Mouse (Mus musculus): Measurements from ENCODE around the gene Ccdc130. TPM values are rescaled to one million over a fixed set of nuclear protein-coding genes. Genes with fewer than 3 reads are reported as not detected.

The Ccdc130 gene
- total and polyA plus RNA-seq, 3 experiments: 10.2 to 26.0 TPM; not detected in 1

DNA sequence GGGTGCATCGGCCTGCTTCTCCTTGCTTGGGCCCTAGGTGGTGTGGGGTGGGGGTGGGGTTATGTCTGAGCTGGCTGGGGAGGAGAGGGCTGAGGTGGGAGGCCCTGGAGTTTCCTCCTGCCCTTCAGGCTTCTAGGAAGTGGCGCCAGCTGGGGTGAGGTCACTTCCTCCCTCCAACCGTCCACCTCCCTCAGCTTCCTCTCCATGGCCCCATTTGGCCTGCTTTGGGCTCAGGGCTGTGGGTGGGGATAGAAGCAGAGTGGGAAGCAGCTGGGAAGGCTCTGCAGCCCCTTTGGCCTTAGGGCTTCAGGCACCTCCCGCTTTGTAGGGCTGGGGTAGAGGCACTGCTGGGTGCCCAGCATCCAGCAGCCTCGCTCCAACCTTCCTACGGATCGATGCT is 62.4 kb downstream of the Ccdc130 start (continued):
- TF ChIP-seq MYB (IDR thresholded peaks at IDR 0.05; ENCODE audit: low read depth, low read length) (peak; percentile 35; the same call in 1 of the 2 replicates), CTCF (IDR thresholded peaks at IDR 0.05 in 2 of 3, conservative IDR thresholded peaks at IDR 0.05 in 1 of 3; ENCODE audit: control insufficient read depth in 1 of 3, insufficient read depth in 1 of 3, low read depth in 2 of 3, low read length in 3 of 3, poor library complexity in 1 of 3, severe bottlenecking in 1 of 3) (no peak), MEF2A (IDR thresholded peaks at IDR 0.05; ENCODE audit: extremely low read depth, insufficient replicate concordance, low read depth, low read length, poor library complexity, severe bottlenecking) (no peak), USF2 (IDR thresholded peaks at IDR 0.05; ENCODE audit: borderline replicate concordance in 1 of 2, insufficient read depth in 1 of 2, low read depth in 1 of 2, low read length in 2 of 2) (no peak), POLR2AphosphoS5 (IDR thresholded peaks at IDR 0.05; ENCODE audit: borderline replicate concordance, low read depth, low read length) (no peak), ZC3H11A (IDR thresholded peaks at IDR 0.05; ENCODE audit: low read depth, low read length) (no peak), HCFC1 (IDR thresholded peaks at IDR 0.05; ENCODE audit: low read depth, low read length) (0 out of 2 replicates have a peak, but pooled peaks have one; percentile 20), GABPA (IDR thresholded peaks at IDR 0.05; ENCODE audit: low read depth, low read length) (no peak), BHLHE40 (IDR thresholded peaks at IDR 0.05; ENCODE audit: borderline replicate concordance, low read depth, low read length) (no peak), KAT2A (conservative IDR thresholded peaks at IDR 0.05; ENCODE audit: low read depth, low read length) (no peak), MXI1 (IDR thresholded peaks at IDR 0.05; ENCODE audit: low read depth, low read length) (no peak)

Other genes starting within 250 kb of the Ccdc130 start
- gene Palm3, start 248.9 kb downstream of the Ccdc130 start, total RNA-seq (2012; rRNA removed): 0.65 and 0.92 TPM in 2 replicates
- gene Palm3, start 248.9 kb downstream of the Ccdc130 start, polyA plus RNA-seq (2012; ENCODE audit: insufficient read depth in 1 of 2, insufficient read length in 2 of 2, low read depth in 1 of 2, low replicate concordance in 2 of 2, missing spikeins in 1 of 2): 1 to 10 TPM in 1 of 2 experiments, not detected in 1; 3.6 TPM
- gene Il27ra, start 227.8 kb downstream of the Ccdc130 start, total RNA-seq (2012; rRNA removed): 32.4 and 38.5 TPM in 2 replicates
- gene Il27ra, start 227.8 kb downstream of the Ccdc130 start, polyA plus RNA-seq (2012; ENCODE audit: insufficient read depth in 1 of 2, insufficient read length in 2 of 2, low read depth in 1 of 2, low replicate concordance in 2 of 2, missing spikeins in 1 of 2): 10 to 100 TPM in 1 of 2 experiments, not detected in 1; 31.8 TPM
- not detected in 2 replicates for gene Rln3, start 225.4 kb downstream of the Ccdc130 start, total RNA-seq (2012; rRNA removed)
- gene Rln3, start 225.4 kb downstream of the Ccdc130 start, polyA plus RNA-seq (2012; ENCODE audit: insufficient read depth in 1 of 2, insufficient read length in 2 of 2, low read depth in 1 of 2, low replicate concordance in 2 of 2, missing spikeins in 1 of 2): not detected
- 0.23 and 0.26 TPM in 2 replicates for gene Gm10643, start 205.2 kb downstream of the Ccdc130 start, total RNA-seq (2012; rRNA removed)
- gene Gm10643, start 205.2 kb downstream of the Ccdc130 start, polyA plus RNA-seq (2012; ENCODE audit: insufficient read depth in 1 of 2, insufficient read length in 2 of 2, low read depth in 1 of 2, low replicate concordance in 2 of 2, missing spikeins in 1 of 2): under 1 TPM in 1 of 2 experiments, not detected in 1; 0.28 TPM
- gene Rfx1, start 203.5 kb downstream of the Ccdc130 start, total RNA-seq (2012; rRNA removed): 3.9 and 4.7 TPM in 2 replicates
- gene Rfx1, start 203.5 kb downstream of the Ccdc130 start, polyA plus RNA-seq (2012; ENCODE audit: insufficient read depth in 1 of 2, insufficient read length in 2 of 2, low read depth in 1 of 2, low replicate concordance in 2 of 2, missing spikeins in 1 of 2): 10 to 100 TPM in 1 of 2 experiments, not detected in 1; 10.4 TPM
- gene Dcaf15, start 165.6 kb downstream of the Ccdc130 start, total RNA-seq (2012; rRNA removed): 34.4 and 37.0 TPM in 2 replicates
- gene Dcaf15, start 165.6 kb downstream of the Ccdc130 start, polyA plus RNA-seq (2012; ENCODE audit: insufficient read depth in 1 of 2, insufficient read length in 2 of 2, low read depth in 1 of 2, low replicate concordance in 2 of 2, missing spikeins in 1 of 2): 10 to 100 TPM in 1 of 2 experiments, not detected in 1; 56.1 TPM
- gene Podnl1, start 144.4 kb downstream of the Ccdc130 start, total RNA-seq (2012; rRNA removed): 0.04 and 0.07 TPM in 2 replicates
- under 1 TPM in 1 of 2 experiments, not detected in 1; 0.08 TPM for gene Podnl1, start 144.4 kb downstream of the Ccdc130 start, polyA plus RNA-seq (2012; ENCODE audit: insufficient read depth in 1 of 2, insufficient read length in 2 of 2, low read depth in 1 of 2, low replicate concordance in 2 of 2, missing spikeins in 1 of 2)
- 7.3 and 9.1 TPM in 2 replicates for gene Cc2d1a, start 122.4 kb downstream of the Ccdc130 start, total RNA-seq (2012; rRNA removed)
- 10 to 100 TPM in 1 of 2 experiments, not detected in 1; 18.7 TPM for gene Cc2d1a, start 122.4 kb downstream of the Ccdc130 start, polyA plus RNA-seq (2012; ENCODE audit: insufficient read depth in 1 of 2, insufficient read length in 2 of 2, low read depth in 1 of 2, low replicate concordance in 2 of 2, missing spikeins in 1 of 2)
- gene 4930432K21Rik, start 122.4 kb downstream of the Ccdc130 start, total RNA-seq (2012; rRNA removed): 1.3 and 2.2 TPM in 2 replicates
- gene 4930432K21Rik, start 122.4 kb downstream of the Ccdc130 start, polyA plus RNA-seq (2012; ENCODE audit: insufficient read depth in 1 of 2, insufficient read length in 2 of 2, low read depth in 1 of 2, low replicate concordance in 2 of 2, missing spikeins in 1 of 2): 1 to 10 TPM in 1 of 2 experiments, not detected in 1; 3.0 TPM
- gene Nanos3, start 85.2 kb downstream of the Ccdc130 start, total RNA-seq (2012; rRNA removed): 0.56 and 2.0 TPM in 2 replicates
- gene Nanos3, start 85.2 kb downstream of the Ccdc130 start, polyA plus RNA-seq (2012; ENCODE audit: insufficient read depth in 1 of 2, insufficient read length in 2 of 2, low read depth in 1 of 2, low replicate concordance in 2 of 2, missing spikeins in 1 of 2): 1 to 10 TPM in 1 of 2 experiments, not detected in 1; 1.7 TPM
- gene Zswim4, start 33.3 kb downstream of the Ccdc130 start, total RNA-seq (2012; rRNA removed): 3.6 and 4.4 TPM in 2 replicates
- 1 to 10 TPM in 1 of 2 experiments, not detected in 1; 7.4 TPM for gene Zswim4, start 33.3 kb downstream of the Ccdc130 start, polyA plus RNA-seq (2012; ENCODE audit: insufficient read depth in 1 of 2, insufficient read length in 2 of 2, low read depth in 1 of 2, low replicate concordance in 2 of 2, missing spikeins in 1 of 2)
- gene D8Ertd738e, start 20.7 kb downstream of the Ccdc130 start, total RNA-seq (2012; rRNA removed): 159 and 164 TPM in 2 replicates
- 100 to 1,000 TPM in 1 of 2 experiments, not detected in 1; 149 TPM for gene D8Ertd738e, start 20.7 kb downstream of the Ccdc130 start, polyA plus RNA-seq (2012; ENCODE audit: insufficient read depth in 1 of 2, insufficient read length in 2 of 2, low read depth in 1 of 2, low replicate concordance in 2 of 2, missing spikeins in 1 of 2)
- 26.8 and 27.8 TPM in 2 replicates for gene Mri1, start 13.1 kb downstream of the Ccdc130 start, total RNA-seq (2012; rRNA removed)
- 10 to 100 TPM in 1 of 2 experiments, not detected in 1; 43.2 TPM for gene Mri1, start 13.1 kb downstream of the Ccdc130 start, polyA plus RNA-seq (2012; ENCODE audit: insufficient read depth in 1 of 2, insufficient read length in 2 of 2, low read depth in 1 of 2, low replicate concordance in 2 of 2, missing spikeins in 1 of 2)
- 3.2 and 5.4 TPM in 2 replicates for gene Cacna1a, start 118.1 kb upstream of the Ccdc130 start, total RNA-seq (2012; rRNA removed)
- 1 to 10 TPM in 1 of 2 experiments, not detected in 1; 5.1 TPM for gene Cacna1a, start 118.1 kb upstream of the Ccdc130 start, polyA plus RNA-seq (2012; ENCODE audit: insufficient read depth in 1 of 2, insufficient read length in 2 of 2, low read depth in 1 of 2, low replicate concordance in 2 of 2, missing spikeins in 1 of 2)

All from MEL (cell line).